Mouse (Mus musculus): ENCODE measurements around the gene Pitx2.

Gene Pitx2

GRCm38 (mm10) chr3:129199609-129200500 lies at the start of gene Pitx2:
Gene Pitx2 (plus strand): TSS chr3:129199878.
- DNase-seq (ENCODE audit: low spot score), result no peak

GRCm38 (mm10) chr3:129150001-129150400 lies 49.7 kb upstream of the Pitx2 start:
- DNase-seq (ENCODE audit: low spot score), result no peak

- DNase-seq (ENCODE audit: low spot score), result no peak
Measured at GRCm38 (mm10) chr3:129151096-129151685, 48.5 kb upstream of the Pitx2 start.

GRCm38 (mm10) chr3:129158812-129159370 lies 40.8 kb upstream of the Pitx2 start:
- DNase-seq (ENCODE audit: low spot score), result no peak

- no peak for DNase-seq (ENCODE audit: low spot score)
Measured at GRCm38 (mm10) chr3:129161333-129162035, 38.2 kb upstream of the Pitx2 start.

- no peak for DNase-seq (ENCODE audit: low spot score)
Measured at GRCm38 (mm10) chr3:129164246-129164645, 35.4 kb upstream of the Pitx2 start.

- DNase-seq (ENCODE audit: low spot score), result no peak
Measured at GRCm38 (mm10) chr3:129165715-129166114, 34.0 kb upstream of the Pitx2 start.

GRCm38 (mm10) chr3:129166684-129167083 lies 33.0 kb upstream of the Pitx2 start:
- DNase-seq (ENCODE audit: low spot score), result no peak

GRCm38 (mm10) chr3:129170416-129170815 lies 29.3 kb upstream of the Pitx2 start:
- no peak for DNase-seq (ENCODE audit: low spot score)

GRCm38 (mm10) chr3:129171789-129172188 lies 27.9 kb upstream of the Pitx2 start:
- DNase-seq (ENCODE audit: low spot score), result no peak

- DNase-seq (ENCODE audit: low spot score), result no peak
Measured at GRCm38 (mm10) chr3:129194436-129194835, 5.2 kb upstream of the Pitx2 start.

GRCm38 (mm10) chr3:129195036-129195435 lies 4.6 kb upstream of the Pitx2 start:
- no peak for DNase-seq (ENCODE audit: low spot score)

GRCm38 (mm10) chr3:129195816-129196549 lies 3.7 kb upstream of the Pitx2 start:
- DNase-seq (ENCODE audit: low spot score), result no peak

- no peak for DNase-seq (ENCODE audit: low spot score)
Measured at GRCm38 (mm10) chr3:129196550-129196919, 3.1 kb upstream of the Pitx2 start.

- no peak for DNase-seq (ENCODE audit: low spot score)
Measured at GRCm38 (mm10) chr3:129197035-129197434, 2.6 kb upstream of the Pitx2 start.

- no peak for DNase-seq (ENCODE audit: low spot score)
Measured at GRCm38 (mm10) chr3:129197786-129198626, 1.7 kb upstream of the Pitx2 start.

- no peak for DNase-seq (ENCODE audit: low spot score)
Measured at GRCm38 (mm10) chr3:129198627-129198903, 1.1 kb upstream of the Pitx2 start.

- no peak for DNase-seq (ENCODE audit: low spot score)
Measured at GRCm38 (mm10) chr3:129199160-129199608, 494 bp upstream of the Pitx2 start.

- no peak for DNase-seq (ENCODE audit: low spot score)
Measured at GRCm38 (mm10) chr3:129200501-129200890, 818 bp downstream of the Pitx2 start.

- DNase-seq (ENCODE audit: low spot score), result no peak
Measured at GRCm38 (mm10) chr3:129201156-129201555, 1.5 kb downstream of the Pitx2 start.

- DNase-seq (ENCODE audit: low spot score), result no peak
Measured at GRCm38 (mm10) chr3:129201681-129202255, 2.1 kb downstream of the Pitx2 start.

Data from ovary, postnatal 10 days (tissue).